Mouse (Mus musculus) embryonic facial prominence, embryonic 14.5 days (tissue): Measurements from ENCODE around the gene Ptprn2. TPM values are rescaled to one million over a fixed set of nuclear protein-coding genes. Genes with fewer than 3 reads are reported as not detected.
A peak's percentile ranks its signal among the peaks of the same experiment; 100 is the strongest.

Experiments used
- ATAC-seq: fragments of 200-750 bp; cut with Nextera tagmentation; 2 replicates; pipeline ENCODE4 v1.8.0; 2017; ENCODE audit warnings: low read depth, moderate number of reproducible peaks, moderate TSS enrichment
- DNase-seq: peaks from one replicate; pipeline ENCODE4 v3.0.0-alpha.2; 2015; ENCODE audit warnings: low spot score
- H3K27ac ChIP-seq: fragments of 300-500 bp; sonication (generic); replicated peaks from 2 replicates; pipeline ENCODE4 v1.5.1; 2014; ENCODE audit warnings: low read depth, mild to moderate bottlenecking, low read length, moderate library complexity
- H3K27me3 ChIP-seq: fragments of 300-500 bp; sonication (generic); replicated peaks from 2 replicates; pipeline ENCODE4 v1.6.1; 2014; ENCODE audit warnings: low read length; ENCODE audit not compliant: control insufficient read depth, insufficient read depth
- H3K36me3 ChIP-seq: fragments of 300-500 bp; sonication (generic); 2 replicates; pipeline ENCODE4 v1.6.1; 2014; ENCODE audit warnings: low read length, mixed read lengths; ENCODE audit not compliant: control insufficient read depth, insufficient read depth
- H3K4me1 ChIP-seq: fragments of 300-500 bp; sonication (generic); 2 replicates; pipeline ENCODE4 v1.6.1; 2014; ENCODE audit warnings: antibody characterized with exemption, low read length; ENCODE audit not compliant: control insufficient read depth, insufficient read depth
- H3K4me2 ChIP-seq: fragments of 300-500 bp; sonication (generic); 2 replicates; pipeline ENCODE4 v1.6.1; 2014; ENCODE audit warnings: low read depth, mild to moderate bottlenecking, low read length, moderate library complexity, mixed read lengths
- H3K4me3 ChIP-seq: fragments of 300-500 bp; sonication (generic); 2 replicates; pipeline ENCODE4 v1.5.1; 2014; ENCODE audit warnings: low read depth, mild to moderate bottlenecking, low read length
- H3K9ac ChIP-seq: fragments of 300-500 bp; sonication (generic); 2 replicates; pipeline ENCODE4 v1.6.1; 2014; ENCODE audit warnings: low read depth, mild to moderate bottlenecking, low read length, moderate library complexity, mixed read lengths
- H3K9me3 ChIP-seq: fragments of 300-500 bp; sonication (generic); 2 replicates; pipeline ENCODE4 v1.6.1; 2016; ENCODE audit warnings: low read length; ENCODE audit not compliant: control insufficient read depth
- WGBS: fragments of 180-500 bp; shearing (Covaris S2); extraction: QIAGEN DNeasy Blood & Tissue Kit; methylation state at CpG from one replicate; pipeline ENCODE4 v1.1.7; 2014; 5-methylcytosine and 5-hydroxymethylcytosine counted together
- polyA plus RNA-seq: library from polyadenylated mRNA; unstranded; fragments of >200 nt; fragmentation: Nextera tagmentation; extraction: Ambion mirVana; gene quantifications from 2 replicates; pipeline ENCODE4 v1.2.1, GENCODE M21; 2014

The Ptprn2 gene
- polyA plus RNA-seq, 1 experiment from 2014 or later = 0.65 TPM

GRCm38 (mm10) chr12:117213531-117213930 lies 728.0 kb downstream of the Ptprn2 start:
- H3K9me3 ChIP-seq = no peaks in the 10 kb centered on the region
- no peak overlapping the region for H3K4me3 ChIP-seq
- H3K4me1 ChIP-seq = 0 out of 2 replicates have a peak, but pooled peaks cover 5% of the 10 kb centered on the region
- 70% methylated on average over 1 of the region's 1 CpGs for WGBS
- DNase-seq = no peak
- H3K9ac ChIP-seq = no peak overlapping the region
- no peaks in the 10 kb centered on the region for H3K27me3 ChIP-seq
- no peak overlapping the region for H3K4me2 ChIP-seq
- H3K27ac ChIP-seq = no peak overlapping the region
- no peaks in the 10 kb centered on the region for H3K36me3 ChIP-seq
- no peak for ATAC-seq

GRCm38 (mm10) chr12:117214272-117214671 lies 728.8 kb downstream of the Ptprn2 start:
- no peaks in the 10 kb centered on the region for H3K9me3 ChIP-seq
- WGBS = 69% methylated on average over 4 of the region's 4 CpGs
- DNase-seq = peak; percentile 56

GRCm38 (mm10) chr12:117214919-117215318 lies 729.4 kb downstream of the Ptprn2 start:
- Histone ChIP-seq H3K9me3 (no peaks in the 10 kb centered on the region), H3K4me2 (no peak overlapping the region), H3K27me3 (no peaks in the 10 kb centered on the region), H3K9ac (no peak overlapping the region), H3K27ac (no peak overlapping the region), H3K4me1 (0 out of 2 replicates have a peak, but pooled peaks cover 5% of the 10 kb centered on the region), H3K4me3 (no peak overlapping the region), H3K36me3 (no peaks in the 10 kb centered on the region)
- no peak for DNase-seq
- ATAC-seq = no peak
- WGBS = 78% methylated on average over 5 of the region's 5 CpGs

More at GRCm38 (mm10) chr12:117214272-117214671, 728.8 kb downstream of the Ptprn2 start:
- no peak for ATAC-seq
- no peak overlapping the region for H3K27ac ChIP-seq
- no peak overlapping the region for H3K4me3 ChIP-seq
- no peaks in the 10 kb centered on the region for H3K36me3 ChIP-seq
- no peaks in the 10 kb centered on the region for H3K27me3 ChIP-seq
- H3K4me1 ChIP-seq = 0 out of 2 replicates have a peak, but pooled peaks cover 5% of the 10 kb centered on the region
- no peak overlapping the region for H3K4me2 ChIP-seq
- no peak overlapping the region for H3K9ac ChIP-seq

- DNase-seq (no peak), ATAC-seq (no peak)
- Histone ChIP-seq H3K36me3 (no peaks in the 10 kb centered on the region), H3K4me3 (no peak overlapping the region), H3K9ac (no peak overlapping the region), H3K27me3 (no peaks in the 10 kb centered on the region), H3K27ac (no peak overlapping the region), H3K9me3 (no peaks in the 10 kb centered on the region), H3K4me1 (no peaks in the 10 kb centered on the region), H3K4me2 (no peak overlapping the region)
- 80% methylated on average over 4 of the region's 4 CpGs for WGBS
These were observed 736.4 kb downstream of the Ptprn2 start for GRCm38 (mm10) chr12:117221909-117222308.

- Histone ChIP-seq H3K36me3 (no peaks in the 10 kb centered on the region), H3K27me3 (no peaks in the 10 kb centered on the region), H3K9ac (no peak overlapping the region), H3K4me1 (no peaks in the 10 kb centered on the region), H3K4me2 (no peak overlapping the region), H3K9me3 (no peaks in the 10 kb centered on the region), H3K27ac (no peak overlapping the region), H3K4me3 (no peak overlapping the region)
- WGBS = 70% methylated on average over 1 of the region's 1 CpGs
- DNase-seq = no peak
- ATAC-seq = no peak
These were observed 738.5 kb downstream of the Ptprn2 start for GRCm38 (mm10) chr12:117224036-117224435.

GRCm38 (mm10) chr12:117227236-117227635 lies 741.7 kb downstream of the Ptprn2 start:
- no peak overlapping the region for H3K4me2 ChIP-seq
- no peaks in the 10 kb centered on the region for H3K27me3 ChIP-seq
- 76% methylated on average over 3 of the region's 3 CpGs for WGBS
- H3K9me3 ChIP-seq = no peaks in the 10 kb centered on the region
- H3K9ac ChIP-seq = no peak overlapping the region
- DNase-seq = no peak
- H3K36me3 ChIP-seq = no peaks in the 10 kb centered on the region
- no peak overlapping the region for H3K27ac ChIP-seq
- no peaks in the 10 kb centered on the region for H3K4me1 ChIP-seq
- H3K4me3 ChIP-seq = no peak overlapping the region
- no peak for ATAC-seq

GRCm38 (mm10) chr12:117229442-117229841 lies 743.9 kb downstream of the Ptprn2 start:
- Histone ChIP-seq H3K4me1 (no peaks in the 10 kb centered on the region), H3K36me3 (no peaks in the 10 kb centered on the region), H3K9me3 (no peaks in the 10 kb centered on the region), H3K4me3 (no peak overlapping the region), H3K4me2 (no peak overlapping the region), H3K27ac (no peak overlapping the region), H3K9ac (no peak overlapping the region), H3K27me3 (no peaks in the 10 kb centered on the region)
- ATAC-seq = no peak
- 92% methylated on average over 4 of the region's 4 CpGs for WGBS
- DNase-seq = no peak

- no peak for DNase-seq
- H3K27me3 ChIP-seq = no peaks in the 10 kb centered on the region
- no peak overlapping the region for H3K9ac ChIP-seq
- no peaks in the 10 kb centered on the region for H3K4me1 ChIP-seq
- no peak overlapping the region for H3K4me2 ChIP-seq
- 81% methylated on average over 6 of the region's 6 CpGs for WGBS
- H3K27ac ChIP-seq = no peak overlapping the region
- H3K9me3 ChIP-seq = no peaks in the 10 kb centered on the region
- H3K4me3 ChIP-seq = no peak overlapping the region
- no peak for ATAC-seq
- H3K36me3 ChIP-seq = no peaks in the 10 kb centered on the region
These were observed 744.8 kb downstream of the Ptprn2 start for GRCm38 (mm10) chr12:117230282-117230681.

GRCm38 (mm10) chr12:117231850-117232249 lies 746.3 kb downstream of the Ptprn2 start:
- H3K9ac ChIP-seq = no peak overlapping the region
- H3K4me3 ChIP-seq = no peak overlapping the region
- H3K36me3 ChIP-seq = no peaks in the 10 kb centered on the region
- WGBS = 49% methylated on average over 5 of the region's 5 CpGs
- ATAC-seq (no peak), DNase-seq (no peak)
- no peak overlapping the region for H3K4me2 ChIP-seq
- H3K4me1 ChIP-seq = no peaks in the 10 kb centered on the region
- H3K9me3 ChIP-seq = no peaks in the 10 kb centered on the region
- H3K27ac ChIP-seq = no peak overlapping the region
- H3K27me3 ChIP-seq = no peaks in the 10 kb centered on the region
